Mouse (Mus musculus) MEL (cell line): Measurements from ENCODE around the gene 2200002J24Rik. TPM values are rescaled to one million over a fixed set of nuclear protein-coding genes. Genes with fewer than 3 reads are reported as not detected.

Experiments
- DNase-seq: peaks from one replicate; pipeline ENCODE4 v3.0.0; 2011; ENCODE audit warnings: low read depth, low spot score
- H3K27ac ChIP-seq: 2 replicates; pipeline ENCODE4 v1.5.1; 2012; ENCODE audit warnings: low read depth, mild to moderate bottlenecking, control low read depth, low read length, moderate library complexity; ENCODE audit not compliant: control insufficient read depth
- H3K27me3 ChIP-seq, 2 experiments: fragments of 150-350 bp in 1 of 2; sonication (generic) in 1 of 2; 2 replicates each; pipeline ENCODE4 v1.6.1; 2012; ENCODE audit warnings: low read length in 2 of 2, mild to moderate bottlenecking in 2 of 2, improper control_type of control experiment in 1 of 2, moderate library complexity in 1 of 2; ENCODE audit not compliant: insufficient read depth in 2 of 2, control insufficient read depth in 1 of 2
- H3K36me3 ChIP-seq, 2 experiments: 2 replicates each; pipeline ENCODE4 v1.6.1; 2012 to 2014; ENCODE audit warnings: low read length in 2 of 2, improper control_type of control experiment in 1 of 2, inconsistent platforms in 1 of 2, mild to moderate bottlenecking in 1 of 2; ENCODE audit not compliant: insufficient read depth in 2 of 2, control insufficient read depth in 1 of 2
- H3K4me1 ChIP-seq, 2 experiments: fragments of 150-350 bp in 1 of 2; sonication (generic) in 1 of 2; 2 replicates each; pipeline ENCODE4 v1.6.1; 2012; ENCODE audit warnings: low read length in 2 of 2, improper control_type of control experiment in 1 of 2, mild to moderate bottlenecking in 1 of 2; ENCODE audit not compliant: insufficient read depth in 2 of 2, control insufficient read depth in 1 of 2
- H3K4me3 ChIP-seq, 2 experiments: fragments of 150-350 bp in 1 of 2; sonication (generic) in 1 of 2; 2 replicates each; pipeline ENCODE4 v1.5.1; 2012; ENCODE audit warnings: low read depth in 2 of 2, low read length in 2 of 2, mild to moderate bottlenecking in 2 of 2, moderate library complexity in 2 of 2, control low read depth in 1 of 2, improper control_type of control experiment in 1 of 2; ENCODE audit not compliant: control insufficient read depth in 1 of 2, insufficient read depth in 1 of 2
- H3K79me2 ChIP-seq: 2 replicates; pipeline ENCODE4 v1.6.1; 2012; ENCODE audit warnings: mild to moderate bottlenecking, low read length, moderate library complexity; ENCODE audit not compliant: control insufficient read depth, poor library complexity, insufficient read depth
- H3K9ac ChIP-seq: 2 replicates; pipeline ENCODE4 v1.6.1; 2012; ENCODE audit warnings: low read depth, mild to moderate bottlenecking, control low read depth, low read length, moderate library complexity; ENCODE audit not compliant: control insufficient read depth, poor library complexity, severe bottlenecking
- H3K9me3 ChIP-seq: fragments of 150-350 bp; sonication (generic); replicated peaks from 2 replicates; pipeline ENCODE4 v1.6.1; 2012; ENCODE audit warnings: mild to moderate bottlenecking, low read length, improper control_type of control experiment, moderate library complexity; ENCODE audit not compliant: insufficient read depth
- BHLHE40 ChIP-seq: IDR thresholded peaks from 2 replicates; pipeline ENCODE4 v1.6.1; 2012; ENCODE audit warnings: low read depth, mild to moderate bottlenecking, inconsistent platforms, low read length, improper control_type of control experiment, borderline replicate concordance
- CHD1 ChIP-seq: IDR thresholded peaks from 2 replicates; pipeline ENCODE4 v1.6.1; 2012; ENCODE audit warnings: low read depth, mild to moderate bottlenecking, inconsistent platforms, low read length, improper control_type of control experiment
- CTCF ChIP-seq, 3 experiments: IDR thresholded peaks in 2 of 3; conservative IDR thresholded peaks in 1 of 3; 2 replicates each; pipeline ENCODE4 v1.5.1; 2011 to 2012; ENCODE audit warnings: low read length in 3 of 3, low read depth in 2 of 3, mild to moderate bottlenecking in 2 of 3, improper control_type of control experiment in 1 of 3, inconsistent platforms in 1 of 3, mixed read lengths in 1 of 3, moderate library complexity in 1 of 3; ENCODE audit not compliant: control insufficient read depth in 1 of 3, insufficient read depth in 1 of 3, poor library complexity in 1 of 3, severe bottlenecking in 1 of 3
- E2F4 ChIP-seq: IDR thresholded peaks from 2 replicates; pipeline ENCODE4 v1.6.1; 2011; ENCODE audit warnings: low read depth, low read length, improper control_type of control experiment, borderline replicate concordance
- ELF1 ChIP-seq: IDR thresholded peaks from 2 replicates; pipeline ENCODE4 v1.6.1; 2014; ENCODE audit warnings: low read depth, mild to moderate bottlenecking, inconsistent platforms, low read length, improper control_type of control experiment, moderate library complexity
- ETS1 ChIP-seq: IDR thresholded peaks from 2 replicates; pipeline ENCODE4 v1.6.1; 2012; ENCODE audit warnings: low read depth, mild to moderate bottlenecking, inconsistent platforms, low read length, improper control_type of control experiment, moderate library complexity
- GABPA ChIP-seq: IDR thresholded peaks from 2 replicates; pipeline ENCODE4 v1.6.1; 2012; ENCODE audit warnings: low read depth, mild to moderate bottlenecking, inconsistent platforms, low read length, improper control_type of control experiment, moderate library complexity
- JUND ChIP-seq: IDR thresholded peaks from 2 replicates; pipeline ENCODE4 v1.6.1; 2011; ENCODE audit warnings: low read depth, mild to moderate bottlenecking, improper control_type of control experiment, low read length
- KAT2A ChIP-seq: conservative IDR thresholded peaks from 2 replicates; pipeline ENCODE4 v1.6.1; 2012; ENCODE audit warnings: low read depth, low read length, improper control_type of control experiment, inconsistent platforms
- MEF2A ChIP-seq: IDR thresholded peaks from 2 replicates; pipeline ENCODE4 v1.6.1; 2014; ENCODE audit warnings: low read depth, mild to moderate bottlenecking, inconsistent platforms, low read length, improper control_type of control experiment; ENCODE audit not compliant: poor library complexity, insufficient replicate concordance, severe bottlenecking; ENCODE audit errors: extremely low read depth
- MXI1 ChIP-seq: IDR thresholded peaks from 2 replicates; pipeline ENCODE4 v1.6.1; 2011; ENCODE audit warnings: mild to moderate bottlenecking, low read depth, low read length, improper control_type of control experiment
- MYC ChIP-seq: IDR thresholded peaks from 2 replicates; pipeline ENCODE4 v1.6.1; 2011; ENCODE audit warnings: low read depth, mild to moderate bottlenecking, low read length, improper control_type of control experiment, moderate library complexity
- NELFE ChIP-seq: IDR thresholded peaks from 2 replicates; pipeline ENCODE4 v1.6.1; 2011; ENCODE audit warnings: low read depth, low read length, improper control_type of control experiment
- NRF1 ChIP-seq: IDR thresholded peaks from 2 replicates; pipeline ENCODE4 v1.6.1; 2014; ENCODE audit warnings: low read depth, mild to moderate bottlenecking, inconsistent platforms, low read length, improper control_type of control experiment, moderate library complexity; ENCODE audit not compliant: poor library complexity, insufficient read depth, severe bottlenecking
- POLR2A ChIP-seq, 2 experiments: IDR thresholded peaks; 2 replicates each; pipeline ENCODE4 v1.6.1; 2011 to 2012; ENCODE audit warnings: low read length in 2 of 2, mild to moderate bottlenecking in 2 of 2, control low read depth in 1 of 2, improper control_type of control experiment in 1 of 2, low read depth in 1 of 2, moderate library complexity in 1 of 2; ENCODE audit not compliant: control insufficient read depth in 1 of 2, insufficient read depth in 1 of 2, poor library complexity in 1 of 2
- RAD21 ChIP-seq: IDR thresholded peaks from 2 replicates; pipeline ENCODE4 v1.6.1; 2011; ENCODE audit warnings: mild to moderate bottlenecking, low read depth, low read length, improper control_type of control experiment
- RCOR1 ChIP-seq: IDR thresholded peaks from 2 replicates; pipeline ENCODE4 v1.6.1; 2012; ENCODE audit warnings: low read depth, mild to moderate bottlenecking, inconsistent platforms, low read length, improper control_type of control experiment
- SMC3 ChIP-seq: IDR thresholded peaks from 2 replicates; pipeline ENCODE4 v1.6.1; 2011; ENCODE audit warnings: low read depth, low read length, improper control_type of control experiment
- TAL1 ChIP-seq: IDR thresholded peaks from 2 replicates; pipeline ENCODE4 v1.6.1; 2012; ENCODE audit warnings: mild to moderate bottlenecking, inconsistent platforms, low read length, moderate library complexity, mixed read lengths
- UBTF ChIP-seq: IDR thresholded peaks from 2 replicates; pipeline ENCODE4 v1.6.1; 2012; ENCODE audit warnings: low read depth, mild to moderate bottlenecking, inconsistent platforms, low read length, improper control_type of control experiment, moderate library complexity, borderline replicate concordance; ENCODE audit not compliant: insufficient read depth
- USF1 ChIP-seq: IDR thresholded peaks from 2 replicates; pipeline ENCODE4 v1.6.1; 2014; ENCODE audit warnings: low read depth, mild to moderate bottlenecking, inconsistent platforms, low read length, improper control_type of control experiment, moderate library complexity
- polyA plus RNA-seq, 2 experiments: library from polyadenylated mRNA; stranded (reverse) in 1 of 2; unstranded in 1 of 2; fragments of >175 nt in 1 of 2; fragments of >200 nt in 1 of 2; gene quantifications; 2 replicates each; pipeline versions ENCODE4 v1.2.1 to v1.2.4; 2012; ENCODE audit warnings: low replicate concordance in 2 of 2, low read depth in 1 of 2; ENCODE audit not compliant: insufficient read length in 2 of 2, insufficient read depth in 1 of 2, missing spikeins in 1 of 2
- total RNA-seq: library from RNA; depleted of rRNA; stranded (reverse); fragments of 300-350 nt; gene quantifications from 2 replicates; pipeline ENCODE4 v1.2.3, GENCODE M21; 2012

Gene 2200002J24Rik
- total and polyA plus RNA-seq, 3 experiments: 1.2 TPM; not detected in 2

- peak; percentile 79 for DNase-seq
- no peaks in the 10 kb centered on the region for H3K36me3 ChIP-seq
- no peaks in the 10 kb centered on the region for H3K9me3 ChIP-seq
- H3K27ac ChIP-seq: no peak overlapping the region
- H3K79me2 ChIP-seq: peaks cover 3% of the 10 kb centered on the region; the same call in 1 of the 2 replicates
- H3K4me1 ChIP-seq: no peaks in the 10 kb centered on the region
- peaks cover 0 to 6% of the 10 kb centered on the region in 2 experiments; a peak in 3 of 4 replicates for H3K27me3 ChIP-seq
- no peak overlapping the region for H3K4me3 ChIP-seq
- peak; percentile 62 for TF ChIP-seq SMC3
- peak; percentile 56 for TF ChIP-seq RAD21
- TF ChIP-seq POLR2A (IDR thresholded peaks at IDR 0.05; ENCODE audit: control insufficient read depth in 1 of 2, insufficient read depth in 1 of 2, low read depth in 1 of 2, low read length in 2 of 2, poor library complexity in 1 of 2): no peak
- TF ChIP-seq CTCF (IDR thresholded peaks at IDR 0.05 in 2 of 3, conservative IDR thresholded peaks at IDR 0.05 in 1 of 3; ENCODE audit: control insufficient read depth in 1 of 3, insufficient read depth in 1 of 3, low read depth in 2 of 3, low read length in 3 of 3, poor library complexity in 1 of 3, severe bottlenecking in 1 of 3): peak; percentile 46 to 78 (median 78)
- no peak overlapping the region for H3K9ac ChIP-seq
Measured at GRCm38 (mm10) chr7:30669229-30669628, 29.5 kb upstream of the 2200002J24Rik start.

GRCm38 (mm10) chr7:30671480-30671879, 27.2 kb upstream of the 2200002J24Rik start, which contains the start of gene Pmis2:
TSS of gene Pmis2 (minus strand) at chr7:30671605.
- H3K27me3 ChIP-seq: peaks cover 2 to 9% of the 10 kb centered on the region in 2 experiments
- TF ChIP-seq BHLHE40 (no peak), MXI1 (no peak), NELFE (no peak), RCOR1 (no peak), MYC (no peak), CHD1 (no peak), JUND (no peak), ETS1 (no peak), KAT2A (no peak), E2F4 (no peak), POLR2A (IDR thresholded peaks at IDR 0.05; ENCODE audit: control insufficient read depth in 1 of 2, insufficient read depth in 1 of 2, low read depth in 1 of 2, low read length in 2 of 2, poor library complexity in 1 of 2) (no peak), USF1 (no peak), UBTF (no peak), ELF1 (no peak), NRF1 (no peak), MEF2A (no peak), GABPA (no peak), TAL1 (no peak)
- TF ChIP-seq, all 39 proteins: peak for 0
- Histone ChIP-seq H3K36me3 (no peaks in the 10 kb centered on the region), H3K4me1 (no peaks in the 10 kb centered on the region), H3K9ac (no peak within 1 kb of the TSS), H3K4me3 (no peak within 1 kb of the TSS), H3K9me3 (no peaks in the 10 kb centered on the region), H3K79me2 (no peaks in the 10 kb centered on the region), H3K27ac (no peak within 1 kb of the TSS)
- DNase-seq: peak; percentile 19
